Mouse (Mus musculus) kidney, postnatal 0 days (tissue): ENCODE results near the gene Gse1. TPM values are rescaled to one million over a fixed set of nuclear protein-coding genes. Genes with fewer than 3 reads are reported as not detected.

Source experiments
- ATAC-seq: fragments of 200-750 bp; cut with Nextera tagmentation; replicated peaks from 2 replicates; pipeline ENCODE4 v1.8.0; 2017; ENCODE audit warnings: low read depth, moderate number of reproducible peaks, moderate TSS enrichment, moderate library complexity; ENCODE audit not compliant: low FRiP score
- DNase-seq: peaks from one replicate; pipeline ENCODE4 v3.0.0-alpha.2; 2016; ENCODE audit warnings: low spot score
- H3K27ac ChIP-seq: fragments of 300-500 bp; sonication (generic); 2 replicates; pipeline ENCODE4 v1.5.1; 2014; ENCODE audit warnings: mild to moderate bottlenecking
- H3K27me3 ChIP-seq: fragments of 300-500 bp; sonication (generic); 2 replicates; pipeline ENCODE4 v1.6.1; 2014; ENCODE audit warnings: low read length, mixed read lengths; ENCODE audit not compliant: insufficient read depth
- H3K36me3 ChIP-seq: fragments of 300-500 bp; sonication (generic); 2 replicates; pipeline ENCODE4 v1.6.1; 2014; ENCODE audit warnings: low read length, mixed read lengths; ENCODE audit not compliant: insufficient read depth
- H3K4me1 ChIP-seq: fragments of 300-500 bp; sonication (generic); replicated peaks from 2 replicates; pipeline ENCODE4 v1.6.1; 2014; ENCODE audit warnings: antibody characterized with exemption, low read length, mixed read lengths; ENCODE audit not compliant: insufficient read depth
- H3K4me2 ChIP-seq: fragments of 300-500 bp; sonication (generic); 2 replicates; pipeline ENCODE4 v1.6.1; 2014; ENCODE audit warnings: mild to moderate bottlenecking, low read length, moderate library complexity, mixed read lengths
- H3K4me3 ChIP-seq: fragments of 300-500 bp; sonication (generic); replicated peaks from 2 replicates; pipeline ENCODE4 v1.5.1; 2014; ENCODE audit warnings: low read depth, low read length
- H3K9ac ChIP-seq: fragments of 300-500 bp; sonication (generic); 2 replicates; pipeline ENCODE4 v1.6.1; 2014; ENCODE audit warnings: low read depth, low read length
- H3K9me3 ChIP-seq: fragments of 300-500 bp; sonication (generic); replicated peaks from 2 replicates; pipeline ENCODE4 v1.6.1; 2016; ENCODE audit warnings: low read length, inconsistent platforms, mixed read lengths
- CTCF ChIP-seq: IDR thresholded peaks from 2 replicates; pipeline ENCODE4 v1.5.1; 2016; ENCODE audit warnings: antibody characterized with exemption, low read depth, mild to moderate bottlenecking, moderate library complexity
- WGBS: fragments of 180-500 bp; shearing (Covaris S2); extraction: QIAGEN DNeasy Blood & Tissue Kit; methylation state at CpG from one replicate; pipeline ENCODE4 v1.1.7; 2014; 5-methylcytosine and 5-hydroxymethylcytosine counted together
- polyA plus RNA-seq: library from polyadenylated mRNA; unstranded; fragments of >200 nt; fragmentation: Nextera tagmentation; extraction: Ambion mirVana; gene quantifications from 2 replicates; pipeline ENCODE4 v1.2.1, GENCODE M21; 2015

Gse1 gene
- polyA plus RNA-seq, 1 experiment from 2014 or later = 8.4 TPM

DNA sequence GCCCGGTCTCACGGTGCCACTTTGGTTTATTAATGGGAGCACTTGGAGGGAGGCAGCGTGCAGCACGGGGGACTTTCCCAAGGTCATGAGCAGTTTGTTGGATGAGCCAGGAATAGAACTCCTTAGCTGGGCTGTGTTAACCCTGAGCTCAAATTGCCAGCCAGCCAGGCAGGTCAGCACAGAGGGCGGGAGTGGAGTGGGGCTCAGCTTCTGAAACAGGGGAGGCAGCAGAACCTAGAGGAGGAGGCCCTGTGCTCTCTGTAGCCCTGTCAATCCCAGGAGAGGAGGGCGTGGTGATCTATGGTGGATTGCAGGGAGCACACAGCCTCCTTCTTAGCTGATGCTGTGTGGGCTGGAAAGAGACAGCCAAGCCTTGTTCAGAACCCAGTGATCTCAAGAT is 297.6 kb downstream of the Gse1 start:
- H3K27ac ChIP-seq = no peak overlapping the region
- H3K4me2 ChIP-seq = no peak overlapping the region
- no peaks in the 10 kb centered on the region for H3K9me3 ChIP-seq
- ATAC-seq (no peak), DNase-seq (no peak)
- no peak overlapping the region for H3K4me3 ChIP-seq
- H3K4me1 ChIP-seq = peaks cover 26% of the 10 kb centered on the region
- TF ChIP-seq CTCF = no peak
- no peak overlapping the region for H3K9ac ChIP-seq
- H3K36me3 ChIP-seq = no peaks in the 10 kb centered on the region
- WGBS = 19% methylated on average over 6 of the region's 6 CpGs
- no peaks in the 10 kb centered on the region for H3K27me3 ChIP-seq

DNA sequence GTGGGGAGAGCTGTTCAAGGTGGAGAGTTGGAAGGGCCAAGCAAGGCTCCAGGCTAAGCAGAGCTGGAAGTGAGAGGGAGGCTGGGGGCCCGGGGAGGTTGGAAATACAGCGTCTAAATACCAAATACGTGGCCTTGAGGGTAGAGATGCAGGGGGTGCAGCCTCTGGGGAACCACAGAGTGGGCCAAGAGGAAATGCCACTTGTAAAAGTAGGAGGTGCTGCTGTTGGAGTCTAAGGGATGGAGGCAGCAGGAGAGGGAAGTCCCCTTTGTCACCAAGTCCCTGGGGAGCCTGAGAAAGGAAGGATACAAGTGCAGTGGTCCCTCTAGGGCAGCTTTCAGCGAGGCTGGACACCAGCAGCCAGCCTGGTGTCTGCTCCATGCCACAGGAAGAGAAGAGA is 298.3 kb downstream of the Gse1 start:
- no peak overlapping the region for H3K9ac ChIP-seq
- peaks cover 23% of the 10 kb centered on the region for H3K4me1 ChIP-seq
- TF ChIP-seq CTCF = no peak
- DNase-seq (no peak), ATAC-seq (no peak)
- H3K36me3 ChIP-seq = no peaks in the 10 kb centered on the region
- no peak overlapping the region for H3K27ac ChIP-seq
- no peak overlapping the region for H3K4me2 ChIP-seq
- no peak overlapping the region for H3K4me3 ChIP-seq
- H3K9me3 ChIP-seq = no peaks in the 10 kb centered on the region
- WGBS = 50% methylated on average over 4 of the region's 4 CpGs
- no peaks in the 10 kb centered on the region for H3K27me3 ChIP-seq

DNA sequence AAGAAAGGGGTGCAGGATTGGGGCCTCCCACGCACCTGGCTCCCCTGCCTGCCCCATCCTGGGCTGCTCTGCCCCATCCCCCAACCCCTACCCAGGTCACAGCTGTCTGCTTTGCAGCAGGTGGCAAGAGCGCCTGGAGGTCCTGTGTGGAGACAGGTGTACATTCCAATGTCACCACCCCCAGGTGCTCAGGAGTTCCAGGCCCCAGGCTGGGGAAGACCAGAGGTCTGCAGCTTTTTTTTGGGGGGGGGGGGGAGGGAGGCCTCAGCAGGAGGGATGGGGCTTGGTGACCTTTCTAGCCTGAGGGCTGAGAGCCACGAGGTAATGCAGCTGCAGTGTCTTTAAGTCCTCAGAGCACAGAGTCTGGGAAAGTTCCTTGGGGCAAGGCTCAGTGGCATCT is 300.1 kb downstream of the Gse1 start:
- Histone ChIP-seq H3K9ac (no peak overlapping the region), H3K27ac (no peak overlapping the region), H3K36me3 (no peaks in the 10 kb centered on the region), H3K4me3 (no peak overlapping the region), H3K9me3 (no peaks in the 10 kb centered on the region), H3K4me2 (no peak overlapping the region), H3K27me3 (no peaks in the 10 kb centered on the region), H3K4me1 (peaks cover 41% of the 10 kb centered on the region)
- ATAC-seq (no peak), DNase-seq (no peak)
- TF ChIP-seq CTCF = no peak
- 25% methylated on average over 3 of the region's 3 CpGs for WGBS

DNA sequence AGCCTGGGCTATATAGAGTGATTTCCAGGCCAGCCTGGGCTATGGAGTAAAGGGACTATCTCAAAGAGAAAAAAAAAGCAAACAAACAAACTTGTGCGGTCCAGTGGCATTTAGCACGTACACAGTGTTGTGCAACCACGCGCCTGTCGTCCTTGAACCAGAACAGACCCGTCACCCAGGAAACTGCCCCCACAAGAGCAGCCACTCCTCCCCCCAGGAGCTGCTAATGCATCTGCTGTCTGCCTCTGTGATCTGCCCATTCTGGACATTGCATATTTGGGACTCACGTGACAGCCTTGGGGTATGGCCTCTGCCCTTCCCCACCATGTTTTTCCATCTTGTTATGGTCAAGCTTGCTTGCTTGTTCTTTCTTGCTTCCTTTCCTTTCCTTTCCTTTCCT is 301.0 kb downstream of the Gse1 start:
- no peak overlapping the region for H3K4me2 ChIP-seq
- no peaks in the 10 kb centered on the region for H3K9me3 ChIP-seq
- ATAC-seq = no peak; the same call in 1 of the 2 replicates
- no peak overlapping the region for H3K27ac ChIP-seq
- WGBS = 34% methylated on average over 7 of the region's 7 CpGs
- DNase-seq = no peak
- H3K4me3 ChIP-seq = no peak overlapping the region
- no peak overlapping the region for H3K9ac ChIP-seq
- H3K36me3 ChIP-seq = no peaks in the 10 kb centered on the region
- no peak for TF ChIP-seq CTCF
- H3K27me3 ChIP-seq = no peaks in the 10 kb centered on the region
- peaks cover 44% of the 10 kb centered on the region for H3K4me1 ChIP-seq

DNA sequence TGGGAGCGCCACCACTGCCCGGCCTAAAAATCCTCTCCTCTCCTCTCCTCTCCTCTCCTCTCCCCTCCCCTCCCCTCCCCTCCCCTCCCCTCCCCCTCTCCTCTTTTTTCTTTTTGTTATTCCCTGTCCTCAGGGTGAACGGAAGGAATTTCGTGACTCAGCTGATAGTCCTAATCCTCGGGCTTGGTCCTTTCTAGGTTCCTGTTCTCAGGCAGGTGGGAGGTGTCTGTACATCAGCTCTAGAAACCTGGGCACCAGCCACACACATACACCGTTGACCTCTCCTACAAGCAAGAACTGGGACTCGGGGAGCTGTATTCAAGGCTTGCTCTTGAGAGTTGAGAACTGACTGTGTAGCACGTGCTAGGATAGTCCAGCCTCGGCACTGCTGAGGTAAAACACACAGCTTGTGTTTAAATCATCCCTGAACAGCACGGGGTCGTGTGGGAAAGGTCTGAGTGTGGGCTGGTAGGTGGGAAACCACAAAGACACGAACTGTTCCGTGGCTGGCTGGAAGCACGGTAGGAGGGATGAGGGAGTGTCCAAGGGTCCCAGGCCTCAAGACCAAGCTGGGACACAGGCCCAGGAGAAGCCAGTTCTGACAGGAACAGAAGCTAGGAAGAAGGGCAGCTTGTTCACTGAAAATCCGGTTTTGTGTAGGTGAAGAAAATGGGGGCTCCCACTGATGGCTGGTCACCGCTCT is 302.8 kb downstream of the Gse1 start:
- 57% methylated on average over 16 of the region's 16 CpGs for WGBS
- DNase-seq (no peak), ATAC-seq (no peak)
- H3K36me3 ChIP-seq = no peaks in the 10 kb centered on the region
- no peaks in the 10 kb centered on the region for H3K27me3 ChIP-seq
- H3K27ac ChIP-seq = no peak overlapping the region; the same call in 1 of the 2 replicates
- H3K9me3 ChIP-seq = no peaks in the 10 kb centered on the region
- H3K4me1 ChIP-seq = peaks cover 47% of the 10 kb centered on the region
- no peak for TF ChIP-seq CTCF
- H3K4me2 ChIP-seq = no peak overlapping the region
- H3K4me3 ChIP-seq = no peak overlapping the region
- no peak overlapping the region for H3K9ac ChIP-seq

GRCm38 (mm10) chr8:120531775-120532516 is 303.7 kb downstream of the Gse1 start:
- no peak overlapping the region for H3K9ac ChIP-seq
- H3K27me3 ChIP-seq = no peaks in the 10 kb centered on the region
- no peaks in the 10 kb centered on the region for H3K36me3 ChIP-seq
- no peak overlapping the region for H3K4me3 ChIP-seq
- no peaks in the 10 kb centered on the region for H3K9me3 ChIP-seq
- no peak for ATAC-seq
- 52% methylated on average over 10 of the region's 10 CpGs for WGBS
- TF ChIP-seq CTCF = no peak
- no peak overlapping the region for H3K27ac ChIP-seq
- no peak for DNase-seq
- H3K4me2 ChIP-seq = no peak overlapping the region
- peaks cover 51% of the 10 kb centered on the region for H3K4me1 ChIP-seq
